Mouse (Mus musculus) heart, postnatal 0 days (tissue): ENCODE results near the gene Qpctl. TPM values are rescaled to one million over a fixed set of nuclear protein-coding genes. Genes with fewer than 3 reads are reported as not detected.

ENCODE experiments used
- ATAC-seq: fragments of 200-750 bp; cut with Nextera tagmentation; 2 replicates; pipeline ENCODE4 v1.8.0; 2017; ENCODE audit warnings: low read depth, moderate number of reproducible peaks, moderate library complexity; ENCODE audit not compliant: insufficient read depth
- DNase-seq: peaks from one replicate; pipeline ENCODE4 v3.0.0-alpha.2; 2016; ENCODE audit warnings: low spot score
- H3K27ac ChIP-seq: fragments of 300-500 bp; sonication (generic); 2 replicates; pipeline ENCODE4 v1.5.1; 2014; ENCODE audit warnings: low read depth, mild to moderate bottlenecking
- H3K27me3 ChIP-seq: fragments of 300-500 bp; sonication (generic); 2 replicates; pipeline ENCODE4 v1.6.1; 2014; ENCODE audit warnings: low read length, mixed read lengths; ENCODE audit not compliant: control insufficient read depth, insufficient read depth
- H3K36me3 ChIP-seq: fragments of 300-500 bp; sonication (generic); replicated peaks from 2 replicates; pipeline ENCODE4 v1.6.1; 2014; ENCODE audit warnings: low read length, mixed read lengths; ENCODE audit not compliant: control insufficient read depth, insufficient read depth
- H3K4me1 ChIP-seq: fragments of 300-500 bp; sonication (generic); 2 replicates; pipeline ENCODE4 v1.6.1; 2014; ENCODE audit warnings: antibody characterized with exemption; ENCODE audit not compliant: control insufficient read depth, insufficient read depth
- H3K4me2 ChIP-seq: fragments of 300-500 bp; sonication (generic); 2 replicates; pipeline ENCODE4 v1.6.1; 2014; ENCODE audit warnings: low read depth, mild to moderate bottlenecking, low read length, moderate library complexity
- H3K4me3 ChIP-seq: fragments of 300-500 bp; sonication (generic); 2 replicates; pipeline ENCODE4 v1.5.1; 2014; ENCODE audit warnings: low read depth, low read length
- H3K9ac ChIP-seq: fragments of 300-500 bp; sonication (generic); replicated peaks from 2 replicates; pipeline ENCODE4 v1.6.1; 2014; ENCODE audit warnings: low read depth, low read length, mixed read lengths
- H3K9me3 ChIP-seq: fragments of 300-500 bp; sonication (generic); replicated peaks from 2 replicates; pipeline ENCODE4 v1.6.1; 2016; ENCODE audit warnings: low read length; ENCODE audit not compliant: control insufficient read depth
- CTCF ChIP-seq: IDR thresholded peaks from 2 replicates; pipeline ENCODE4 v1.5.1; 2016; ENCODE audit warnings: antibody characterized with exemption, control low read depth, low read depth
- EP300 ChIP-seq: IDR thresholded peaks from 2 replicates; pipeline ENCODE4 v1.6.1; 2016; ENCODE audit warnings: antibody characterized with exemption, low read depth
- WGBS: fragments of 180-500 bp; shearing (Covaris S2); extraction: QIAGEN DNeasy Blood & Tissue Kit; methylation state at CpG from one replicate; pipeline ENCODE4 v1.1.7; 2014; 5-methylcytosine and 5-hydroxymethylcytosine counted together
- polyA plus RNA-seq: library from polyadenylated mRNA; unstranded; fragments of >200 nt; fragmentation: Nextera tagmentation; extraction: Ambion mirVana; gene quantifications from 2 replicates; pipeline ENCODE4 v1.2.1, GENCODE M21; 2015
- total RNA-seq: library from RNA; depleted of rRNA; stranded (reverse); fragments of >200 nt; gene quantifications from 2 replicates; pipeline ENCODE4 v1.2.3, GENCODE M21; 2014; ENCODE audit warnings: low replicate concordance

The Qpctl gene
- total and polyA plus RNA-seq, 2 experiments from 2014 or later = 4.4 to 7.9 TPM

- H3K4me3 ChIP-seq = peak within 1 kb of the TSS; percentile 66
- no peak for TF ChIP-seq CTCF
- no peak for TF ChIP-seq EP300
- H3K27me3 ChIP-seq = no peaks in the 10 kb centered on the region
- peak within 1 kb of the TSS; percentile 77 for H3K27ac ChIP-seq
- DNase-seq (peak; percentile 95), ATAC-seq (peak; percentile 91)
- peak within 1 kb of the TSS; percentile 86 for H3K4me2 ChIP-seq
- WGBS = under 1% methylated on average over 24 of the region's 24 CpGs
- no peaks in the 10 kb centered on the region for H3K9me3 ChIP-seq
- H3K36me3 ChIP-seq = peaks cover 31% of the 10 kb centered on the region
- peak within 1 kb of the TSS; percentile 60 for H3K9ac ChIP-seq
- peaks cover 16% of the 10 kb centered on the region for H3K4me1 ChIP-seq
Measured at GRCm38 (mm10) chr7:19149626-19150025, 535 bp upstream of the Qpctl start, which contains the start of gene Snrpd2. Gene Snrpd2 (plus strand): TSS chr7:19149722.

- WGBS = 9% methylated on average over 20 of the region's 20 CpGs
- ATAC-seq (no peak), DNase-seq (no peak)
- Histone ChIP-seq H3K27me3 (no peaks in the 10 kb centered on the region), H3K4me2 (peak overlapping the region; percentile 86), H3K4me1 (peaks cover 16% of the 10 kb centered on the region), H3K9ac (peak overlapping the region; percentile 24), H3K27ac (peak overlapping the region; percentile 77), H3K4me3 (peak overlapping the region; percentile 66), H3K9me3 (no peaks in the 10 kb centered on the region), H3K36me3 (peaks cover 25% of the 10 kb centered on the region)
- TF ChIP-seq CTCF (no peak), EP300 (no peak)
Measured at GRCm38 (mm10) chr7:19148180-19148874, 764 bp downstream of the Qpctl start.

GRCm38 (mm10) chr7:19147497-19148045 lies 1.5 kb downstream of the Qpctl start:
- ATAC-seq (no peak), DNase-seq (no peak)
- TF ChIP-seq EP300 = no peak
- no peak for TF ChIP-seq CTCF
- Histone ChIP-seq H3K27ac (no peak overlapping the region), H3K9me3 (no peaks in the 10 kb centered on the region), H3K4me2 (no peak overlapping the region), H3K36me3 (peaks cover 17% of the 10 kb centered on the region), H3K4me3 (no peak overlapping the region), H3K27me3 (no peaks in the 10 kb centered on the region), H3K9ac (no peak overlapping the region), H3K4me1 (peaks cover 16% of the 10 kb centered on the region)
- 41% methylated on average over 6 of the region's 6 CpGs for WGBS

GRCm38 (mm10) chr7:19146793-19147192 lies 2.3 kb downstream of the Qpctl start:
- WGBS = 82% methylated on average over 10 of the region's 10 CpGs

GRCm38 (mm10) chr7:19137380-19137779 lies 11.7 kb downstream of the Qpctl start:
- no peak overlapping the region for H3K27ac ChIP-seq
- H3K9me3 ChIP-seq = no peaks in the 10 kb centered on the region
- TF ChIP-seq EP300 = no peak
- TF ChIP-seq CTCF = peak; percentile 53
- no peak overlapping the region for H3K4me3 ChIP-seq
- no peaks in the 10 kb centered on the region for H3K4me1 ChIP-seq
- no peak overlapping the region for H3K4me2 ChIP-seq
- WGBS = 38% methylated on average over 5 of the region's 5 CpGs
- H3K9ac ChIP-seq = no peak overlapping the region
- no peaks in the 10 kb centered on the region for H3K27me3 ChIP-seq
- H3K36me3 ChIP-seq = peaks cover 51% of the 10 kb centered on the region
- DNase-seq (no peak), ATAC-seq (no peak)

More at GRCm38 (mm10) chr7:19146793-19147192, 2.3 kb downstream of the Qpctl start:
- Histone ChIP-seq H3K36me3 (peaks cover 10% of the 10 kb centered on the region), H3K4me2 (no peak overlapping the region), H3K27me3 (no peaks in the 10 kb centered on the region), H3K9ac (no peak overlapping the region), H3K4me1 (peaks cover 16% of the 10 kb centered on the region), H3K9me3 (no peaks in the 10 kb centered on the region), H3K4me3 (no peak overlapping the region), H3K27ac (no peak overlapping the region)
- DNase-seq = no peak
- TF ChIP-seq CTCF (no peak), EP300 (no peak)
- no peak for ATAC-seq
